Comparison of ENCODE assay signal across 8 mouse cellular contexts in genomic region chr1:58972851-58973365, GRCm38 (mm10). TPM values are rescaled to one million over a fixed set of nuclear protein-coding genes. Genes with fewer than 3 reads are reported as not detected.
A peak's percentile ranks its signal among the peaks of the same experiment; 100 is the strongest.
DNase-seq lines count a peak whose midpoint lies in the region; ATAC-seq and TF ChIP-seq lines count a peak whose summit lies in the region.

No protein-coding gene starts in this region.

- H3K4me1 ChIP-seq in heart, adult 2 months (ENCODE audit: control insufficient read depth, insufficient read depth, low read length): peaks cover 8% of the 10 kb centered on the region
- peaks cover 59% of the 10 kb centered on the region for H3K4me1 ChIP-seq in erythroblast, embryonic 14.5 days (ENCODE audit: control insufficient read depth)
- peaks cover 63% of the 10 kb centered on the region for H3K4me1 ChIP-seq in liver, embryonic 13.5 days (replicated peaks)

- intact Hi-C loops in heart, adult 2 months (cut with DNase I): loop anchor here (5.0 to 10.0 kb wide), 4 partner anchors 66 to 262 kb away; partner anchors contain the start of genes Als2 and Cflar

- peak overlapping the region; percentile 92 for H3K27ac ChIP-seq in heart, adult 2 months
- H3K27ac ChIP-seq in liver, embryonic 13.5 days: peak overlapping the region; percentile 90

- ATAC-seq in liver, embryonic 13.5 days (ENCODE audit: low read depth): peak; percentile 27

- peak overlapping the region; percentile 92 for H3ac ChIP-seq in C2C12 (ENCODE audit: control insufficient read depth, insufficient read length, low read depth)

- WGBS in heart, adult 2 months: 1% methylated on average over 28 of the region's 28 CpGs
- under 1% methylated on average over 28 of the region's 28 CpGs for WGBS in liver, embryonic 13.5 days (ENCODE audit: insufficient replicate concordance)

- peak overlapping the region; percentile 76 for H3K9ac ChIP-seq in heart, adult 2 months (ENCODE audit: low read depth, low read length)
- peak overlapping the region; percentile 95 for H3K9ac ChIP-seq in liver, embryonic 13.5 days

- TF ChIP-seq POLR2A in heart, adult 2 months (IDR thresholded peaks at IDR 0.05; ENCODE audit: insufficient read depth, low read depth, low read length): no peak

- H3K27me3 ChIP-seq in heart, adult 2 months (ENCODE audit: control insufficient read depth, insufficient read depth, low read length): no peaks in the 10 kb centered on the region
- no peaks in the 10 kb centered on the region for H3K27me3 ChIP-seq in C2C12 (ENCODE audit: control insufficient read depth, insufficient read depth, insufficient read length)
- no peaks in the 10 kb centered on the region for H3K27me3 ChIP-seq in erythroblast, embryonic 14.5 days (ENCODE audit: control insufficient read depth)
- H3K27me3 ChIP-seq in liver, embryonic 13.5 days: no peaks in the 10 kb centered on the region

- TF ChIP-seq CTCF in heart, adult 2 months (IDR thresholded peaks at IDR 0.05): 0 out of 2 replicates have a peak, but pooled peaks have one; percentile 5
- no peak for TF ChIP-seq CTCF in C2C12 (IDR thresholded peaks at IDR 0.05; ENCODE audit: control insufficient read depth, insufficient read depth, insufficient read length)

- peaks cover 3% of the 10 kb centered on the region for H3K79me2 ChIP-seq in heart, adult 2 months (replicated peaks; ENCODE audit: control insufficient read depth, insufficient read depth, low read length)
- H3K79me2 ChIP-seq in C2C12 (ENCODE audit: control insufficient read depth, insufficient read depth): peaks cover 53% of the 10 kb centered on the region

- 0 out of 2 replicates have a peak, but pooled peaks have one; percentile 2 for TF ChIP-seq EP300 in heart, adult 2 months (IDR thresholded peaks at IDR 0.05; ENCODE audit: insufficient read depth, low read depth, low read length)

- peaks cover 21% of the 10 kb centered on the region for H3K36me3 ChIP-seq in heart, adult 2 months (ENCODE audit: control insufficient read depth, insufficient read depth, low read length)
- no peaks in the 10 kb centered on the region for H3K36me3 ChIP-seq in C2C12 (ENCODE audit: control insufficient read depth, insufficient read depth)
- peaks cover 80% of the 10 kb centered on the region for H3K36me3 ChIP-seq in erythroblast, embryonic 14.5 days (ENCODE audit: control insufficient read depth)
- peaks cover 41% of the 10 kb centered on the region for H3K36me3 ChIP-seq in liver, embryonic 13.5 days

- no peak for DNase-seq in heart, adult 2 months
- DNase-seq in heart, adult 9 months (ENCODE audit: low spot score in 2 of 2): no peak
- DNase-seq in liver, embryonic 13.5 days: no peak
- no peak for DNase-seq in embryo, embryonic 9.5 days (ENCODE audit: extremely low spot score)
- DNase-seq in frontal cortex, postnatal 25 days (ENCODE audit: low spot score in 2 of 2): no peak
- DNase-seq in c-Kit-positive CD71-positive TER-119-positive erythroid progenitor cells, embryonic 14.5 days (ENCODE audit: low spot score): no peak

- H3K4me3 ChIP-seq in heart, adult 2 months: peak overlapping the region; percentile 99
- H3K4me3 ChIP-seq in C2C12 (ENCODE audit: insufficient read depth, poor library complexity, severe bottlenecking): peak overlapping the region; percentile 92
- peak overlapping the region; percentile 86 for H3K4me3 ChIP-seq in erythroblast, embryonic 14.5 days (replicated peaks)
- peak overlapping the region; percentile 83 for H3K4me3 ChIP-seq in liver, embryonic 13.5 days (replicated peaks)

- peak overlapping the region; percentile 80 for H3K4me2 ChIP-seq in liver, embryonic 13.5 days

- no peaks in the 10 kb centered on the region for H3K9me3 ChIP-seq in erythroblast, embryonic 14.5 days (ENCODE audit: control insufficient read depth, low read length)
- H3K9me3 ChIP-seq in liver, embryonic 13.5 days (replicated peaks): no peaks in the 10 kb centered on the region

- H3K79me3 ChIP-seq in C2C12 (ENCODE audit: low read depth): peaks cover 48% of the 10 kb centered on the region

TF ChIP-seq in C2C12, 6 proteins besides CTCF, POLR2A, EP300 and RAD21:
- TF ChIP-seq MAX (IDR thresholded peaks at IDR 0.05) (no peak), USF1 (IDR thresholded peaks at IDR 0.05; ENCODE audit: low read depth) (no peak), FOSL1 (IDR thresholded peaks at IDR 0.05; ENCODE audit: insufficient read depth, low read length, poor library complexity, severe bottlenecking) (no peak), MYOG (IDR thresholded peaks at IDR 0.05; ENCODE audit: control insufficient read depth, extremely low read depth, insufficient read length) (no peak), CEBPB (IDR thresholded peaks at IDR 0.05; ENCODE audit: low read depth) (no peak), MYOD1 (IDR thresholded peaks at IDR 0.05; ENCODE audit: control insufficient read depth, insufficient read length, low read depth) (no peak)

RNA-seq across cellular contexts. Expression of gene Trak2, which starts 0.3 kb away (rescaled TPM):
- 100 to 1,000 TPM; 179 to 232 TPM for total RNA-seq in heart, adult 2 months (2021)
- polyA plus RNA-seq in heart, adult 2 months (2012; rRNA removed): 71.4 and 94.1 TPM in 2 replicates
- 12.2 TPM for polyA plus RNA-seq in C2C12 (2012; fragmentation: generic; extraction: Trizol)
- polyA plus RNA-seq in erythroblast, embryonic 14.5 days (2012): 54.9 and 57.2 TPM in 2 replicates
- polyA plus RNA-seq in liver, embryonic 13.5 days (2015; fragmentation: Nextera tagmentation; extraction: Ambion mirVana): 41.5 and 58.7 TPM in 2 replicates

RNA-seq across cellular contexts. Expression of gene Stradb, which starts 0.4 kb away (rescaled TPM):
- 10 to 100 TPM; 61.3 to 81.4 TPM for total RNA-seq in heart, adult 2 months (2021)
- 28.5 and 47.3 TPM in 2 replicates for polyA plus RNA-seq in heart, adult 2 months (2012; rRNA removed)
- 6.0 TPM for polyA plus RNA-seq in C2C12 (2012; fragmentation: generic; extraction: Trizol)
- polyA plus RNA-seq in erythroblast, embryonic 14.5 days (2012): 2.2 and 2.5 TPM in 2 replicates
- 41.0 and 44.8 TPM in 2 replicates for polyA plus RNA-seq in liver, embryonic 13.5 days (2015; fragmentation: Nextera tagmentation; extraction: Ambion mirVana)
